Mouse (Mus musculus): ENCODE results near the gene Zbtb38. TPM values are rescaled to one million over a fixed set of nuclear protein-coding genes. Genes with fewer than 3 reads are reported as not detected.

Gene Zbtb38
- total and polyA plus RNA-seq, 2 experiments: 2.9 to 12.4 TPM

GRCm38 (mm10) chr9:96669877-96670276 is 82.8 kb downstream of the Zbtb38 start:
- Histone ChIP-seq H3K4me3 (ENCODE audit: insufficient read depth, low read depth, low read length) (peak overlapping the region; percentile 37; the same call in 1 of the 2 replicates), H3K36me3 (ENCODE audit: control insufficient read depth, insufficient read depth, low read length) (no peaks in the 10 kb centered on the region), H3K27ac (replicated peaks; ENCODE audit: insufficient read depth, low read depth, low read length) (no peak overlapping the region), H3K27me3 (ENCODE audit: control insufficient read depth, insufficient read depth, low read length) (no peaks in the 10 kb centered on the region), H3K79me2 (ENCODE audit: control insufficient read depth, insufficient read depth, low read length) (no peaks in the 10 kb centered on the region), H3K4me1 (ENCODE audit: control insufficient read depth, insufficient read depth, low read length) (no peaks in the 10 kb centered on the region), H3K9ac (ENCODE audit: low read depth, low read length) (no peak overlapping the region)
- peak; percentile 85 for DNase-seq (ENCODE audit: extremely low read depth, low read depth, low spot score)
- TF ChIP-seq POLR2A (IDR thresholded peaks at IDR 0.05; ENCODE audit: extremely low read depth, insufficient read depth, low read length) (0 out of 2 replicates have a peak, but pooled peaks have one; percentile 24), CTCF (IDR thresholded peaks at IDR 0.05; ENCODE audit: low read depth, low read length) (peak; percentile 89)
- WGBS: 6% methylated on average over 15 of the region's 15 CpGs

DNA sequence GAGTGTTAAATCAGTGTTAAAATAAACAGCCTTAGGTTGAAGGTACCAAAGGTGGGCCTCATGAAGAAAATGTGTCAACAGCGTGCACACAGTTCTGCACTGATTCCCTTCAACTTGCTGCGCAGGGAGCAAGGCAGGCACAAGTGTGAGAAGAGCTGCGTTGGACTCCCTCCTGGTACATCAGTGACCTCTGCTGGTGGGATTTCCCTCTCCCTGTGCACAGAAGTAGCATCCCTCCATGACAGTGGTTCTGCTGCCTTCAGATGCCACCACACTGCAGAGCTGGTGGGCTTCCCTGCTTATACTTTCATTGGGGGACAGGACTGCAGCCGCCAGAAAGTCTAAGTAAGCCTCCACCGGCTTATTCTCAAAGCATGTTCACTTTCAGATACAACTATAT is 84.0 kb downstream of the Zbtb38 start:
- 48% methylated on average over 5 of the region's 5 CpGs for WGBS
- Histone ChIP-seq H3K27ac (replicated peaks; ENCODE audit: insufficient read depth, low read depth, low read length) (no peak overlapping the region), H3K4me3 (ENCODE audit: insufficient read depth, low read depth, low read length) (no peak overlapping the region), H3K36me3 (ENCODE audit: control insufficient read depth, insufficient read depth, low read length) (no peaks in the 10 kb centered on the region), H3K9ac (ENCODE audit: low read depth, low read length) (no peak overlapping the region), H3K79me2 (ENCODE audit: control insufficient read depth, insufficient read depth, low read length) (no peaks in the 10 kb centered on the region), H3K27me3 (ENCODE audit: control insufficient read depth, insufficient read depth, low read length) (no peaks in the 10 kb centered on the region), H3K4me1 (ENCODE audit: control insufficient read depth, insufficient read depth, low read length) (no peaks in the 10 kb centered on the region)
- DNase-seq (ENCODE audit: extremely low read depth, low read depth, low spot score): no peak
- peak; percentile 37 for TF ChIP-seq CTCF (IDR thresholded peaks at IDR 0.05; ENCODE audit: low read depth, low read length)
- no peak for TF ChIP-seq POLR2A (IDR thresholded peaks at IDR 0.05; ENCODE audit: extremely low read depth, insufficient read depth, low read length)

DNA sequence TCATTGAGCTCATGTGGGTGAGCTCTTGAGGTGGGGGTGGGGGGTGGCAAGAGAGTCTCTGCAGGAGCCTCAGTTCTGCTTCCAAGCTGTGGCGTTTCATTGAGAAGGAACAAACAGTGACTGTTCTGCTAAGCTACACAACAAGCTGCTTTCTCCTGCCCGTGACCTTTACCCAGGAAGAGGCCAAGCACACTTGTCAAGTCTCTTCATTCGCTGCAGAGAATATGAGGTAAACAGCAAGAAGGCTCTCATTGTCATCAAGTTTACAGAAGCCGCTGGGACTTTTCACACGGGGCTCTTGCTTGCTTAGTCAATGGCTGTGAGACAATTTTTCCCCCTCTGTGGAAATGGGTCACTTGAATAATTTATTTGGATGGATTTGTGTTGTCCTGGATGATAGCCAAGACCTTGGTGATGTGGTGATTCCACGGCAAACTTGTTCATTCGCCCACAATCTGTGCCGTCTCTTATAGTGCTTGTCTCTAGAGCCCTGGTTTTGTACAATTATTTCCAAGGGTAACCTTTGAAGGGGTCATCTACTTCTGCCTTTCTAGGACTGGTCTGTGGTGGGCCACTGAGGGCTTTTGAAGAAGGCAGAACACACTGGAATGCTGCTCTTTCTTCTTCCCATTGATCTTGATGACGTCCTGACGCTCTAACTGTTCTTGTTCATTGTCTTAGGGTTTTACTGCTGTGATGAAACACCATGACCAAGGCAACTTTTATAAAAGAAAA is 92.0 kb downstream of the Zbtb38 start:
- Histone ChIP-seq H3K4me3 (ENCODE audit: insufficient read depth, low read depth, low read length) (no peak overlapping the region), H3K27ac (replicated peaks; ENCODE audit: insufficient read depth, low read depth, low read length) (no peak overlapping the region), H3K27me3 (ENCODE audit: control insufficient read depth, insufficient read depth, low read length) (no peaks in the 10 kb centered on the region), H3K79me2 (ENCODE audit: control insufficient read depth, insufficient read depth, low read length) (no peaks in the 10 kb centered on the region), H3K4me1 (ENCODE audit: control insufficient read depth, insufficient read depth, low read length) (no peaks in the 10 kb centered on the region), H3K36me3 (ENCODE audit: control insufficient read depth, insufficient read depth, low read length) (no peaks in the 10 kb centered on the region), H3K9ac (ENCODE audit: low read depth, low read length) (no peak overlapping the region)
- WGBS: 81% methylated on average over 10 of the region's 10 CpGs
- no peak for DNase-seq (ENCODE audit: extremely low read depth, low read depth, low spot score)
- TF ChIP-seq POLR2A (IDR thresholded peaks at IDR 0.05; ENCODE audit: extremely low read depth, insufficient read depth, low read length) (no peak), CTCF (IDR thresholded peaks at IDR 0.05; ENCODE audit: low read depth, low read length) (no peak)

DNA sequence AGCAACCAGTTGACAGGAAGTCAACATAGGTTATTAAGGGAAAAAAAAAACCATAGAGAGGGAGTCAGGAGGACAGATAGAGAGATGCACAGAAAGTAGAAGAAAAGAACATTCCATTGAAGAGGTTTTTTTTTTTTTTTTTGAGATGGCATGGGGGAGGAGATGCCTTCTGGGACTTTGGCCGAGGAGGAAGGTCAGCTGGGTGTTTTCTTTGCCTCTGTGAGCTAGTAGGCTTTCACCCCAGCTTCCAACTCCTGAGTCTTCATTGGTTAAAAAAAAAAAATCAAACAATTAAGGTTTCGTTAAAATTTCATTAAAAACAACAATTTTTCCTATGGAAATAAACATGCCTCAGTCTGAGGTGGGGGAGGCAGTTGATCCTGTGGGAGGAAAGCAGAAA is 92.8 kb downstream of the Zbtb38 start:
- no peak for DNase-seq (ENCODE audit: extremely low read depth, low read depth, low spot score)
- TF ChIP-seq CTCF (IDR thresholded peaks at IDR 0.05; ENCODE audit: low read depth, low read length) (no peak), POLR2A (IDR thresholded peaks at IDR 0.05; ENCODE audit: extremely low read depth, insufficient read depth, low read length) (no peak)
- Histone ChIP-seq H3K9ac (ENCODE audit: low read depth, low read length) (no peak overlapping the region), H3K4me3 (ENCODE audit: insufficient read depth, low read depth, low read length) (no peak overlapping the region), H3K27ac (replicated peaks; ENCODE audit: insufficient read depth, low read depth, low read length) (no peak overlapping the region), H3K36me3 (ENCODE audit: control insufficient read depth, insufficient read depth, low read length) (no peaks in the 10 kb centered on the region), H3K4me1 (ENCODE audit: control insufficient read depth, insufficient read depth, low read length) (no peaks in the 10 kb centered on the region), H3K27me3 (ENCODE audit: control insufficient read depth, insufficient read depth, low read length) (no peaks in the 10 kb centered on the region), H3K79me2 (ENCODE audit: control insufficient read depth, insufficient read depth, low read length) (no peaks in the 10 kb centered on the region)
- 70% methylated on average over 2 of the region's 2 CpGs for WGBS

GRCm38 (mm10) chr9:96653538-96653937 is 99.1 kb downstream of the Zbtb38 start:
- Histone ChIP-seq H3K27me3 (ENCODE audit: control insufficient read depth, insufficient read depth, low read length) (no peaks in the 10 kb centered on the region), H3K4me1 (ENCODE audit: control insufficient read depth, insufficient read depth, low read length) (no peaks in the 10 kb centered on the region), H3K4me3 (ENCODE audit: insufficient read depth, low read depth, low read length) (no peak overlapping the region), H3K79me2 (ENCODE audit: control insufficient read depth, insufficient read depth, low read length) (no peaks in the 10 kb centered on the region), H3K36me3 (ENCODE audit: control insufficient read depth, insufficient read depth, low read length) (no peaks in the 10 kb centered on the region), H3K9ac (ENCODE audit: low read depth, low read length) (no peak overlapping the region), H3K27ac (replicated peaks; ENCODE audit: insufficient read depth, low read depth, low read length) (no peak overlapping the region)
- TF ChIP-seq POLR2A (IDR thresholded peaks at IDR 0.05; ENCODE audit: extremely low read depth, insufficient read depth, low read length) (no peak), CTCF (IDR thresholded peaks at IDR 0.05; ENCODE audit: low read depth, low read length) (no peak)
- DNase-seq (ENCODE audit: extremely low read depth, low read depth, low spot score): no peak
- 48% methylated on average over 4 of the region's 4 CpGs for WGBS

DNA sequence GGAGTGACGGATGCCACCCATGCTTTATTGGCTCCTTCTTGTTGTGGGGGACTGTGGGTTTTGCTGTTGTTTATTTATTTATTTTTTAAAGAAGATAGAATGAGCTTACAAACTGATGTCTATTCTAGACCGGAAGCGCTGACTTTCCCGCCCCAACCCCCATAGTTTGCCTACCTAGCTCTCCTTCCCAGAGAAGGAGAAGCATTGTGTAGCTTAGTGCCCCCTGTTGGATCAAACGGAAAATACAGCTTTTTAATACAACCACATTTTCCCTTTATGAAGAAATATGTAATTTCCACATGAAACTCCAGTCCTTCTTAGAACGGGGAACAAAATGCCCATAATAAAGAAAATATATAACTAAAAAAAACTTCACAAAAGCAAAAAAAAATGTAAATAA is 99.9 kb downstream of the Zbtb38 start:
- Histone ChIP-seq H3K4me1 (ENCODE audit: control insufficient read depth, insufficient read depth, low read length) (no peaks in the 10 kb centered on the region), H3K4me3 (ENCODE audit: insufficient read depth, low read depth, low read length) (no peak overlapping the region), H3K36me3 (ENCODE audit: control insufficient read depth, insufficient read depth, low read length) (no peaks in the 10 kb centered on the region), H3K79me2 (ENCODE audit: control insufficient read depth, insufficient read depth, low read length) (no peaks in the 10 kb centered on the region), H3K9ac (ENCODE audit: low read depth, low read length) (no peak overlapping the region), H3K27me3 (ENCODE audit: control insufficient read depth, insufficient read depth, low read length) (no peaks in the 10 kb centered on the region), H3K27ac (replicated peaks; ENCODE audit: insufficient read depth, low read depth, low read length) (no peak overlapping the region)
- TF ChIP-seq CTCF (IDR thresholded peaks at IDR 0.05; ENCODE audit: low read depth, low read length) (0 out of 2 replicates have a peak, but pooled peaks have one; percentile 28), POLR2A (IDR thresholded peaks at IDR 0.05; ENCODE audit: extremely low read depth, insufficient read depth, low read length) (no peak)
- DNase-seq (ENCODE audit: extremely low read depth, low read depth, low spot score): peak; percentile 29
- whole genome bisulfite sequencing: 42% methylated on average over 6 of the region's 6 CpGs

Data from liver, adult 2 months (tissue).